Mouse (Mus musculus): ENCODE measurements at regions not wholly inside any gene's neighbourhood (a gene's known extent, or its start where the extent isn't known, plus 50 kb on each side); places are given as distances from the start of the nearest gene placed in this dataset.

GRCm38 (mm10) chr3:9373896-9374295 lies 236.0 kb downstream of the Zfp704 start:
- CTCF ChIA-PET, result interaction anchor here (0.6 kb wide), 1 partner anchor 23 kb away, joined by 3 read pairs; no protein-coding TSS in a partner anchor

- CTCF ChIA-PET, result no interaction called here
Observed at GRCm38 (mm10) chr3:9370096-9370495, 239.8 kb downstream of the Zfp704 start.

GRCm38 (mm10) chr3:9365791-9366190 lies 244.1 kb downstream of the Zfp704 start:
- CTCF ChIA-PET, result no interaction called here

GRCm38 (mm10) chr3:9359186-9359585 lies 250.7 kb downstream of the Zfp704 start:
- CTCF ChIA-PET, result no interaction called here

GRCm38 (mm10) chr3:9358111-9358510 lies 251.8 kb downstream of the Zfp704 start:
- CTCF ChIA-PET, result interaction anchor here (0.6 kb wide), 1 partner anchor 1381 kb away, joined by 3 read pairs; no protein-coding TSS in a partner anchor

- CTCF ChIA-PET, result interaction anchor here (0.6 kb wide), 1 partner anchor 1381 kb away, joined by 3 read pairs; no protein-coding TSS in a partner anchor
Observed at GRCm38 (mm10) chr3:9357639-9358038, 252.2 kb downstream of the Zfp704 start.

- CTCF ChIA-PET, result no interaction called here
Observed at GRCm38 (mm10) chr3:9355875-9356274, 254.0 kb downstream of the Zfp704 start.

GRCm38 (mm10) chr3:9354756-9355155 lies 255.1 kb downstream of the Zfp704 start:
- CTCF ChIA-PET, result no interaction called here

GRCm38 (mm10) chr3:9352251-9352650 lies 257.6 kb downstream of the Zfp704 start:
- CTCF ChIA-PET, result no interaction called here

GRCm38 (mm10) chr3:9349822-9350221 lies 260.1 kb downstream of the Zfp704 start:
- CTCF ChIA-PET, result no interaction called here

GRCm38 (mm10) chr3:9347446-9347860 lies 262.4 kb downstream of the Zfp704 start:
- CTCF ChIA-PET, result no interaction called here

- CTCF ChIA-PET, result no interaction called here
Observed at GRCm38 (mm10) chr3:9346857-9347445, 262.9 kb downstream of the Zfp704 start.

GRCm38 (mm10) chr3:9346356-9346755 lies 263.5 kb downstream of the Zfp704 start:
- CTCF ChIA-PET, result no interaction called here

- CTCF ChIA-PET, result no interaction called here
Observed at GRCm38 (mm10) chr3:9345885-9346284, 264.0 kb downstream of the Zfp704 start.

- CTCF ChIA-PET, result no interaction called here
Observed at GRCm38 (mm10) chr3:9343586-9343985, 266.3 kb downstream of the Zfp704 start.

GRCm38 (mm10) chr3:9342167-9342566 lies 267.7 kb downstream of the Zfp704 start:
- CTCF ChIA-PET, result no interaction called here

- CTCF ChIA-PET, result no interaction called here
Observed at GRCm38 (mm10) chr3:9341657-9342056, 268.2 kb downstream of the Zfp704 start.

GRCm38 (mm10) chr3:9341244-9341643 lies 268.6 kb downstream of the Zfp704 start:
- CTCF ChIA-PET, result no interaction called here

GRCm38 (mm10) chr3:9340788-9341187 lies 269.1 kb downstream of the Zfp704 start:
- CTCF ChIA-PET, result no interaction called here

- CTCF ChIA-PET, result no interaction called here
Observed at GRCm38 (mm10) chr3:9340344-9340743, 269.5 kb downstream of the Zfp704 start.

- CTCF ChIA-PET, result no interaction called here
Observed at GRCm38 (mm10) chr3:9339669-9340068, 270.2 kb downstream of the Zfp704 start.

GRCm38 (mm10) chr3:9335580-9335979 lies 274.3 kb downstream of the Zfp704 start:
- CTCF ChIA-PET, result interaction anchor here (0.5 kb wide), 1 partner anchor 745 kb away, joined by 3 read pairs; no protein-coding TSS in a partner anchor
